Mouse (Mus musculus): ENCODE measurements around the gene Fhad1. TPM values are rescaled to one million over a fixed set of nuclear protein-coding genes. Genes with fewer than 3 reads are reported as not detected.

The Fhad1 gene
- total and polyA plus RNA-seq, 3 experiments = 4.8 to 8.6 (median 5.5) TPM

DNA sequence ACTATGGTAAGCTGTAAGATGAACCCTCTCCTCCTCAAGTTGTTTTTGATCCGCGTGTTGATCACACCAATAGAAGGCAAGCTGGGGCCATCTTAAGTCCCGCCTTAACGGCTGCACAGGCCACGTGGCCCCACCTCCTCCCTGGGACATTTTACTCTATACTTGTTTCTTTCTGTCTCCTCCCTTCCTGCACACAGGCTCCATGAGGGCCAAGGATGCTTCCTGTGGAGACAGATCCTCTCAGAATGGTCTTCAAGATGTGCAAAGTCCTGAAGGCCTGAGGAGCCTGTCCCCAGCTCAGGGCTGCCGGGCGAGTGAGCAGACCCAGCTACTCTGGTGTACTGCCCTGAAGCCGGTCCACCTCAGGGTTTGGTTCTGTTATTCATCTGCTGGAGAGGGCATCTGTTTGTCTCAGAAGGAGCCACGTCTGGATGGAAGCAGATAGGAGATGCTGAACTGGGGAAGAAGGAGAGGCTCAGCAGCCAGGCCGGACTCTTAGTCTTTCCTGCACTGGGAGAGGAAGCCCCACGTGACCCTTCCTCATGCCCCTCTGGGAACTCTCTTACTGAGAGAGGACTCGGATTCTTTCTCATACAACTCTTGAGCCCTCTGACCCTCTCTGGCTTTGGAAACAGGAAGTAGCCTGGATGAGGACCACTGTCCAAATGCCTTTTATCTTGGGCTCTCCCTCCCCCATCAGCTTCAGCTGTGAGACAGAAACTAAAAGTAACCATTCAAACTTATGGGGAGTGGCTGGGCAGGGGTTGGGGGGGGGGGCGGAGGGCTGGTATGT lies 101.5 kb downstream of the Fhad1 start:
- Histone ChIP-seq H3K9ac (ENCODE audit: insufficient read depth, low read depth) (no peak overlapping the region), H3K4me2 (ENCODE audit: insufficient read depth, low read depth, poor library complexity, severe bottlenecking) (no peak overlapping the region), H3K27me3 (replicated peaks) (no peaks in the 10 kb centered on the region), H3K4me3 (replicated peaks in 1 of 3; ENCODE audit: low read depth in 2 of 3, low read length in 2 of 3, poor library complexity in 1 of 3) (no peak overlapping the region), H3K36me3 (replicated peaks in 1 of 2; ENCODE audit: control insufficient read depth in 1 of 2, insufficient read depth in 1 of 2, low read length in 1 of 2) (peaks cover 0 to 45% of the 10 kb centered on the region in 2 experiments), H3K79me2 (replicated peaks; ENCODE audit: control insufficient read depth, extremely low read depth, insufficient read depth, poor library complexity, severe bottlenecking) (no peaks in the 10 kb centered on the region), H3K4me1 (ENCODE audit: control insufficient read depth in 1 of 2, insufficient read depth in 2 of 2) (peaks cover 16 to 29% of the 10 kb centered on the region in 2 experiments), H3K9me3 (replicated peaks; ENCODE audit: low read length) (no peaks in the 10 kb centered on the region), H3K27ac (ENCODE audit: insufficient read depth, low read depth) (no peak overlapping the region)
- in situ Hi-C loops (cut with MboI; ENCODE audit: low pct_ligation_motif_present, low pct_unique_long_range_greater_than_20kb, low sequenced_read_pairs) (no loop called here), dilution Hi-C loops (cut with MboI; ENCODE audit: extremely low pct_ligation_motif_present, extremely low pct_unique_long_range_greater_than_20kb, low sequenced_read_pairs) (no loop called here)
- DNase-seq (ENCODE audit: extremely low read depth) = peak; percentile 12
- TF ChIP-seq RCOR1 (conservative IDR thresholded peaks at IDR 0.05; ENCODE audit: low read depth, low read length) (no peak), HCFC1 (IDR thresholded peaks at IDR 0.05; ENCODE audit: low read depth, low read length) (0 out of 2 replicates have a peak, but pooled peaks have one; percentile 17), USF1 (IDR thresholded peaks at IDR 0.05; ENCODE audit: low read depth, low read length) (peak; percentile 50), ELF1 (IDR thresholded peaks at IDR 0.05; ENCODE audit: low read depth, low read length) (peak; percentile 41; the same call in 1 of the 2 replicates), ZNF384 (IDR thresholded peaks at IDR 0.05; ENCODE audit: low read depth, low read length) (no peak), CHD1 (IDR thresholded peaks at IDR 0.05; ENCODE audit: low read depth, low read length) (no peak), ETS1 (conservative IDR thresholded peaks at IDR 0.05; ENCODE audit: low read depth, low read length) (peak; percentile 26; the same call in 1 of the 2 replicates)

DNA sequence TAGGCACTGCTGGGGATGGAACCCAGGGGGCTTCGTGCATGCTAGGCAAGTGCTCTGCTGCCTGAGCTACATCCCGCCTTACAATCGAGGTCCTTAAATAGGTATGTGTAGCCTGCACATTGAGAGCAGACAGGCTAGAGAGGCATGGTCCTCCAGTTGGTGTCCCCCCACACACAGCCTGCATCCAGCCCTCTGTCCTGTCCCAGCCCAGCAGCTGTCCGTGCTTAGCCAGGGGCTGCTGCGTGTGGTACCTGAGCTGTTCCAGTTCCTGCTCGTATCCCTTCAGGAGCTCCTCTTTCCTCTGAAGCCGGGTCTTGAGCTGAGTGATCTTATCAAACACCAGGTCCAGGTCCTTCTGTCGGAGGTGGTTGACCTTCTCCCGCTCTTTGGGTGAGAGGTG lies 110.2 kb downstream of the Fhad1 start:
- no peak overlapping the region for H3K9ac ChIP-seq (ENCODE audit: insufficient read depth, low read depth)
- no peak for DNase-seq (ENCODE audit: extremely low read depth)
- TF ChIP-seq ZC3H11A (IDR thresholded peaks at IDR 0.05; ENCODE audit: low read depth, low read length) (no peak), NELFE (IDR thresholded peaks at IDR 0.05; ENCODE audit: low read depth, low read length) (no peak), RAD21 (IDR thresholded peaks at IDR 0.05; ENCODE audit: low read depth, low read length) (no peak)
- peaks cover 0 to 29% of the 10 kb centered on the region in 2 experiments for H3K36me3 ChIP-seq (replicated peaks in 1 of 2; ENCODE audit: control insufficient read depth in 1 of 2, insufficient read depth in 1 of 2, low read length in 1 of 2)
- no peak overlapping the region for H3K4me2 ChIP-seq (ENCODE audit: insufficient read depth, low read depth, poor library complexity, severe bottlenecking)
- H3K9me3 ChIP-seq (replicated peaks; ENCODE audit: low read length) = no peaks in the 10 kb centered on the region
- no peaks in the 10 kb centered on the region for H3K27me3 ChIP-seq (replicated peaks)
- in situ Hi-C loops (cut with MboI; ENCODE audit: low pct_ligation_motif_present, low pct_unique_long_range_greater_than_20kb, low sequenced_read_pairs) = no loop called here
- no peak overlapping the region for H3K4me3 ChIP-seq (replicated peaks in 1 of 3; ENCODE audit: low read depth in 2 of 3, low read length in 2 of 3, poor library complexity in 1 of 3)
- no peaks in the 10 kb centered on the region for H3K4me1 ChIP-seq (ENCODE audit: control insufficient read depth in 1 of 2, insufficient read depth in 2 of 2)
- dilution Hi-C loops (cut with MboI; ENCODE audit: extremely low pct_ligation_motif_present, extremely low pct_unique_long_range_greater_than_20kb, low sequenced_read_pairs) = no loop called here
- H3K79me2 ChIP-seq (replicated peaks; ENCODE audit: control insufficient read depth, extremely low read depth, insufficient read depth, poor library complexity, severe bottlenecking) = no peaks in the 10 kb centered on the region
- no peak overlapping the region for H3K27ac ChIP-seq (ENCODE audit: insufficient read depth, low read depth)

- Histone ChIP-seq H3K36me3 (replicated peaks in 1 of 2; ENCODE audit: control insufficient read depth in 1 of 2, insufficient read depth in 1 of 2, low read length in 1 of 2) (peaks cover 0 to 17% of the 10 kb centered on the region in 2 experiments), H3K9ac (ENCODE audit: insufficient read depth, low read depth) (no peak overlapping the region), H3K4me1 (ENCODE audit: control insufficient read depth in 1 of 2, insufficient read depth in 2 of 2) (peaks cover 0 to 8% of the 10 kb centered on the region in 2 experiments; a peak in 1 of 4 replicates), H3K27ac (ENCODE audit: insufficient read depth, low read depth) (no peak overlapping the region), H3K79me2 (replicated peaks; ENCODE audit: control insufficient read depth, extremely low read depth, insufficient read depth, poor library complexity, severe bottlenecking) (no peaks in the 10 kb centered on the region), H3K4me3 (replicated peaks in 1 of 3; ENCODE audit: low read depth in 2 of 3, low read length in 2 of 3, poor library complexity in 1 of 3) (no peak overlapping the region), H3K9me3 (replicated peaks; ENCODE audit: low read length) (no peaks in the 10 kb centered on the region), H3K4me2 (ENCODE audit: insufficient read depth, low read depth, poor library complexity, severe bottlenecking) (no peak overlapping the region), H3K27me3 (replicated peaks) (no peaks in the 10 kb centered on the region)
- in situ Hi-C loops (cut with MboI; ENCODE audit: low pct_ligation_motif_present, low pct_unique_long_range_greater_than_20kb, low sequenced_read_pairs) = no loop called here
- dilution Hi-C loops (cut with MboI; ENCODE audit: extremely low pct_ligation_motif_present, extremely low pct_unique_long_range_greater_than_20kb, low sequenced_read_pairs) = no loop called here
- DNase-seq (ENCODE audit: extremely low read depth) = no peak
- no peak for TF ChIP-seq PAX5 (IDR thresholded peaks at IDR 0.05; ENCODE audit: low read length)
- no peak for TF ChIP-seq ZNF384 (IDR thresholded peaks at IDR 0.05; ENCODE audit: low read depth, low read length)
- no peak for TF ChIP-seq KAT2A (IDR thresholded peaks at IDR 0.05; ENCODE audit: insufficient replicate concordance, low read length)
- TF ChIP-seq MYC (IDR thresholded peaks at IDR 0.05; ENCODE audit: low read depth, low read length) = no peak
- no peak for TF ChIP-seq MXI1 (IDR thresholded peaks at IDR 0.05; ENCODE audit: low read depth, low read length)
- no peak for TF ChIP-seq MAX (IDR thresholded peaks at IDR 0.05; ENCODE audit: low read length)
- no peak for TF ChIP-seq JUN (IDR thresholded peaks at IDR 0.05; ENCODE audit: insufficient read depth, low read depth, low read length)
- no peak for TF ChIP-seq EP300 (IDR thresholded peaks at IDR 0.05; ENCODE audit: low read length)
- no peak for TF ChIP-seq NELFE (IDR thresholded peaks at IDR 0.05; ENCODE audit: low read depth, low read length)
- TF ChIP-seq MEF2A (IDR thresholded peaks at IDR 0.05; ENCODE audit: borderline replicate concordance, low read depth, low read length) = no peak
- TF ChIP-seq GABPA (IDR thresholded peaks at IDR 0.05; ENCODE audit: insufficient replicate concordance, low read depth, low read length) = no peak
- TF ChIP-seq TBP (conservative IDR thresholded peaks at IDR 0.05; ENCODE audit: low read depth, low read length) = no peak
- no peak for TF ChIP-seq USF2 (conservative IDR thresholded peaks at IDR 0.05; ENCODE audit: low read depth, low read length)
- no peak for TF ChIP-seq RCOR1 (conservative IDR thresholded peaks at IDR 0.05; ENCODE audit: low read depth, low read length)
- no peak for TF ChIP-seq ETS1 (conservative IDR thresholded peaks at IDR 0.05; ENCODE audit: low read depth, low read length)
- TF ChIP-seq E2F4 (IDR thresholded peaks at IDR 0.05; ENCODE audit: insufficient replicate concordance, low read depth, low read length) = no peak
- no peak for TF ChIP-seq MAZ (IDR thresholded peaks at IDR 0.05; ENCODE audit: low read depth, low read length)
- TF ChIP-seq ZMIZ1 (IDR thresholded peaks at IDR 0.05; ENCODE audit: low read depth, low read length) = no peak
Measured at GRCm38 (mm10) chr4:141902479-141902858, 112.4 kb downstream of the Fhad1 start.
